Mouse (Mus musculus) mature B cell (primary cell): ENCODE results near the gene 3110082I17Rik.

ENCODE experiments used
- in situ Hi-C: fragments of 300-500 bp; cut with MboI; formaldehyde crosslinking; loops from 2 replicates; pipeline ENCODE4 v1.14.3; 2019

3110082I17Rik gene

GRCm38 (mm10) chr5:139325395-139325966, 134.8 kb downstream of the 3110082I17Rik start, which contains the start of gene Adap1:
Adap1 (minus strand) TSS chr5:139325622.
- in situ Hi-C loops = no loop called here

DNA sequence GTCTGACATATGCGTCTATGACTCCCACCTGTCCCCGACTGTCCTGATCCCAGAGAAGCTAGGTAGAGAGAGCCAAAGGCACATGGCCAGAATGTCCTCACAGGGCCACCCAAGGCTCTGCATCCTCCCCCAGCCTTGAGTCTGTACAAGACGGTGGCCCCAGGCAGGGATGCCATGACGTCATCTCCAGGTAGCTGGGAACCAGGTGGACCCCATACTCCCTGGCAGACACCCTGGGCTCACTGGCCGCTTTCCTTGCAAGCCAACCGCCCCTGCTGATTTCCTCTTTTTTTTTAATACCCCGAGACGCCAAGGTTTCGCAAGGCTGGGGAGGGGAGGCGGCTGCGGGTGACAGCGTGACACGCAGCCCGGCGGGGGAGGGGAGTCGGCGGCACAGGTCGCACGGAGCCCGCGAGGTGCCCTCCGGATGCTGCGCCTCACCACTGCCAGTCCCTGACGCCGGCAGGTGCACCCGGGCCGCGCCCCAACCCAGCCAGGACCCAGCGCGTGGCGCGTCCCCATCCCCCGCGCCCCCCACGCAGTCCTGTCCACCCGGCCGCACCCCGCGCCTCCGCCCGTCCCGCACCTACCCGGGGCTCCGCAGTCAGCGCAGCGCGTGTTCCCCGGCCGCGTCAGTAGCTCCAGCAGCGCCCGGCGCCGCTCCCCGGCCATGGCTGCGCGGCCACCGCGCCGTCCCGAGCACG, 135.5 kb downstream of the 3110082I17Rik start:
- in situ Hi-C loops = loop anchor here (5.0 kb wide), 1 partner anchor 43 kb away; no protein-coding TSS in a partner anchor

DNA sequence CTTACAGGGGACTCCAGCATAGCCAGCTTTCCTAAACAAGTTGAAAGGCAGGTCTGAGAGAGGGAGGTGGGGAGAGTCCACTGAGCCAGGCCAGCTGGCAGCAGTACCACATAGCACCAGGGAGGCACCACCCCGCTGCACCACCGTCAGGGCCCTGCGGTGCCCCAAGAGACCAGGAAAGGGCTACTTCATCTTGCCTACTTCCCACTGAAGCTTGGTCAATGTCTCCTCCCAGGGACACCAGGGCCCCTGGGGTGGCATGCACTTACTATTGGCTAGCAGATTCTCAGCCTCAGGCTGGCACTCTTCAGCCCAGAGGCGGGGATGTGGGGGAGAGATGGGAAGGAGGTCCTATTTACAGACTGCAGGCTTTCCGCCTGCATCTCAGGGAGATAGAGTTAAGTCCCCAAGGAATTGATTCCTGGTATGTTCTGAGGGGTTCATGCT, 136.3 kb downstream of the 3110082I17Rik start:
- in situ Hi-C loops = loop anchor here (5.0 kb wide), 1 partner anchor 42 kb away; no protein-coding TSS in a partner anchor

DNA sequence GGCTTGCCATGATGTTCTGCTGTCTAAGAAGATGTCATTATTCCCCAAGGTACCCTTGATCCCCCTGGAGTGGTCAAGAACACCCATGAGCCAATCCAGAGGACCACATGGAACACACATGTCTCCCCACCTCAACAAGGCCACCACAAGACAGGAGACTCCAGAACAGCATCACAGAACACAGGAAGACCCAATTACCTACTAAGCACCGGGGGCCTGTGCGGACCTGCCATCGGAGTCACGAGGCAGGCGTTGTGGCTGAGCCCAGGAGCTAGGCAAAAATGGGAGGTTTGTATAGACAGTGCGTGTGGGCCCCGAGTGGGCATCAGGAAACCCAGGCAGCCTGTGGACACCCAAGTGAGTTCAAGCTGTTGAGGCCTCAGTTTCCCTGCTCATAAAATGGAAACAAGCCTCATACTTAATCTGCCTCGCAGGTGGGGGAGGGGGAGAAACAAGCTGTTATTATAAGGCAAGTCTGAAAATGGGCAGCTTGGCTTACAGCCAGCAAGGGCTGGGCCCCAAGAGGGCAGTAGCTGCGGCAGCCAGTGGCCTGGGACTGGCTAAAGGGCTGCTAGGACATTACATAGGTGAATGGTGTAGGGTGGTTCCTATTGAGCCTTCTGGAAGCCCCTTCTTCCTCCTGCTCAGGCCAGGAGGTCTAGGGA, 136.9 kb downstream of the 3110082I17Rik start:
- in situ Hi-C loops = loop anchor here (5.0 kb wide), 1 partner anchor 41 kb away; no protein-coding TSS in a partner anchor

DNA sequence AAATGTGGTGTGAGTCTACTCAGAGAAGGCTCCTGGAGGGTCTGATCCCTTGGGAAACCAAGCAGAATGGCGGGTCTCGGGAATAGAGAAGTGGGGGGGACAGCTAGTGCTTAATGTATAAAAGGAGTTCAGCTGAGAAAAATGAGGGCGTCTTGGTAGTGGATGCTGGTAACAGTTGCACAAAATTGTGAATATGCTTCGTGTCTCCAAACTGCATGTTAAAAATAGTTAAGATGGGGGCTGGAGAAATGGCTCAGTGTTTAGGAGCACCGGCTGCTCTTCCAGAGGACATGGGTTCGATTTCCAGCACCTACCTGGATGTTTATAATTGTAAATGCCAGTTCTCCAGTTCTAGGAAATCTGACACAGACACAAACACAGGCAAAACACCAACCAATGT, 139.0 kb downstream of the 3110082I17Rik start:
- in situ Hi-C loops = loop anchor here (5.0 kb wide), 1 partner anchor 39 kb away; no protein-coding TSS in a partner anchor

- in situ Hi-C loops = loop anchor here (5.0 kb wide), 1 partner anchor 38 kb away; no protein-coding TSS in a partner anchor
Observed at GRCm38 (mm10) chr5:139320424-139320823, 139.9 kb downstream of the 3110082I17Rik start.

GRCm38 (mm10) chr5:139317751-139318504, 142.4 kb downstream of the 3110082I17Rik start:
- in situ Hi-C loops = no loop called here

DNA sequence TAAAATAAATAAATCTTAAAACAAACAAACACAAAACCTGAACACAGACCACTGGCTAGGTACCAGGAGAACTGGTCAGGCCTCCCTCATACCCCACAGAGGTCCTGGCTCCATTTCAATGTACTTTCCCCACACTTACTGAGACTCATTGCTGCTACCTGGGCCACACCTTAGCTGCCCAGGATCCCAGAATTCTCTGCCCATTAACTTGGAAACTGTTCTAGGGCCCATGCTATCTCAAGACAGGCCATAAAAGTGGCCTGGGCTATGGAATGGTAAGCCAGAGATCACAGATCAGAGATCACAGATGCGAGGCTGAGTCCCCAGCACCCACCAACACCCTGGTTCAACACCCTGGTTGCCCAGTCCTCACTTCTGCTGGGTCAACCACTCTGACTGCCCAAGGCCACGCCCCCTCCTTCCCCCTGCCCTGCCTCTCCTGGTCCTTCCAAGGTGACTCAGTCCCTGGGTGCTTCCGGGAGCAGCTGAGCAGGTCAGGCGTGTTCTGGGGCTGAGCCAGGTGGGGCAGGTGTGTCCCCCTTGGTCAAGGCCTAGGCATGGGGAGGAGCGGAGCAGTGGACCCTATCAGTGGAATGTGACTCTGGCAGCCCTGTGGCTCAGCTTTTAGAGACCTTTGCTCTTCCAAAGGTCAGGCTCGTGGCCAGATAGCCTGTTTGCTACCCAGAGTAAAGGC, 143.2 kb downstream of the 3110082I17Rik start:
- in situ Hi-C loops = no loop called here

DNA sequence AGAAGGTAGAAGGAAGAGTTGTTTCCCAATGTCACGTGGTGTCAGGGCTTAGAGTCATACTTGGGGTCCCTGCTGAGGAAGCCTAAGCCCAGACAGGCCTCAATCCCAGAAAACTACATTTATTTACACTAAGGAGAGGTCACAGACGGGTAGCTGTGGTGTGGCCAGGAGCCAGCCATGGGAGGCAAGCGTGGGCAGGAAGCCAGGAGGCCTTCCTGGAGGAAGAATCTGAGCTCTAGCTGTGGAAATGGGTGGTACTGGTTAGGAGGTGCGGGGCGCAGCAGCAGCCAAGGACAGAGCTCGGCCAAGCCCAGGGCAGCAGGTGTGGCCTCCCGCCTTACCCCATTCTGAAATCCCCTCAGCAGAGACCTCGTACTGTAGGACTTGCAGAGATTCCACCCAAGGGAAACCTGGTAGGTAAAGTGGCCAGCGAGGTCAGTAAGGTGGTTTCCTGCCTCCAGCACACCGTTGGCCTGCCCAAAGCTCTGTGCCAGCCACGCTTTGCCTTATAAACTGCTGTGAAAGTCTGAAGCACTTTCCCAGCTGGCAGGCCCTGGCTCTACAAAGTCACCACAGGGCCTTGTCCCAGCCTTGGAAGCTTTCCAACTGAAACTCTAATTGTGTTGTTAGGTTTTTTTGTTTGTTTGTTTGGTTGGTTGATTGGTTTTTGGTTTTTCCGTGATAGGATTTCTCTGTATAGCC, 145.2 kb downstream of the 3110082I17Rik start:
- in situ Hi-C loops = no loop called here

- in situ Hi-C loops = no loop called here
Observed at GRCm38 (mm10) chr5:139313536-139313935, 146.8 kb downstream of the 3110082I17Rik start.

- in situ Hi-C loops = no loop called here
Observed at GRCm38 (mm10) chr5:139311822-139312221, 148.5 kb downstream of the 3110082I17Rik start.

DNA sequence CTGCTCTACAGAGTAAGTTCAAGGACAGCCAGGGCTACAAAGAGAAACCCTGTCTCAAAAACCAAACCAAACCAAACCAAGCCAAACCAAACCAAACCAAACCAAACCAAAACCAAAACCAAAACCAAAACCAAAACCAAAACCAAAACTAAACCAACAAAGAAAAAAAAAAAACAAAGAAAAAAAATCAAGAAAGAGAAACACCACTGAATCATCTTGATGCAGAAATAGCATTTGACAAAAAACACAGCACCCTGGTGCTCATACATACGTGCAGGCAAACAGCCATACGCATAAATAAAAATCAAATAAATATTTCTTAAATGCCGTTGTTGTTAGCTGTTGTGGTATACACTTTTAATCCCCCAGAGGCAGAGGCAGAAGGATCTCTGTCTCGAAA, 149.8 kb downstream of the 3110082I17Rik start:
- in situ Hi-C loops = no loop called here

GRCm38 (mm10) chr5:139309946-139310345, 150.4 kb downstream of the 3110082I17Rik start:
- in situ Hi-C loops = no loop called here
